Mouse (Mus musculus): Measurements from ENCODE around the gene Ucn2. TPM values are rescaled to one million over a fixed set of nuclear protein-coding genes. Genes with fewer than 3 reads are reported as not detected.

The Ucn2 gene
- polyA plus RNA-seq (2017; shearing (Covaris generic)) = not detected

DNA sequence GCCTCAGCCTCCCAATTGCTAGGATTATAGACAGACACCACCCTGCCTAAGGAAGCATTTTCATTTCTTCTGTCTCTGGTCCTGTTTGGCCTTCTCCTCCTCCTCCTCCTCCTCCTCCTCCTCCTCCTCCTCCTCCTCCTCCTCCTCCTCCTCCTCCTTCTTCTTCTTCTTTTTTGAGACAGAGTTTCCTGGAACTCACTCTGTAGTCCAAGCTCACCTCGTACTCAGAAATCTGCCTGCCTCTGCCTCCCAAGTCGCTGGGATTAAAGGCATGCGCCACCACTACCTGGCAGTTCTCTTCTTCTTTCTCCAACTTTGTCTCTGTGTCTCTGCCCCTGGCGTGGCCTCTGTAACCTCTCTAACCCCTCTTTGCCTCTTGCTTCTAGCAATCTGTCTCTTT is at the start of gene Ucn2:
TSS of gene Ucn2 (plus strand) at position 301 of the 400 bp plus-strand sequence.

DNA sequence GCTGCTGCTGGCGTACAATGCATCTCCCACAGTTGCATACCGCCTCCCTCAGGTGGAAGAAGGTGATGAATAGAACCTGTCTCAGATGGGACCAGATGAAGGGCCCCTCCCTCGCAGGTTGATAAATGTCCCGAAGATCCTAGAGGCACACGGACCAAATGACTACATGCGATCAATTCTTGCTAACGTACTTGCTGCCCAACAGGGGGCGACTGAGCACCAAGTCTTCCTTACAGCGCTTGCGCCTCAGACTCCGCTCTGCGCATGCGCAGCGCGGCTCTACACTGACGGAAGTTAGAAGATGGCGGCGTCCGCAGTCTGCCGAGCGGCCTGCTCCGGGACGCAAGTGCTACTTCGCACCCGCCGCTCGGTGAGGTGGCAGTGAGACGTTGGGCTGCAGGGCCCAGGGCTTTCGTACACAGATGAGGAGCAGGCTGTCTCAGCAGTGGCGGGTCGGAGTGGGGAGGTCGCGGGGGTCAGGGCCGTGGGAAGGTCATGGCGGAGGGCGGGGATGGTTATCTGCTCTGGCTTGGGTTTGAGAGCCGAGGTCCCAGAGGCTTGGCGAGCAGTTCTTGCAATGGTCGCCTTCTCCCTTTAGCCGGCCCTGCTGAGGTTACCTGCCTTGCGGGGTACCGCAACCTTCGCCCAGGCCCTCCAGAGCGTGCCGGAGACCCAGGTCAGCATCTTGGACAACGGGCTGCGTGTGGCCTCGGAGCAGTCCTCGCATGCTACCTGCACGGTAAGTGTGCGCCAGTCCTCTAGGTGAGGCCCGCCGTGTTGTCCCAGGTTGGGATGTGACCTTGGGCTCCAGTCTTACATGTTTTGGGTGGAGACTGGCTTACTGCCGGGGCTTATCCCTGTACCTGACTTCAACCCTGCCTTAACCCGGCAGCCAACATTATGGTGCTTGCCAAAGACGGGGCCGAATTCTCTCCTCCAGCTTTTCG is 49.1 kb upstream of the Ucn2 start, which contains the start of gene Uqcrc1:
TSS of gene Uqcrc1 (plus strand) at position 216 of the 947 bp plus-strand sequence.

DNA sequence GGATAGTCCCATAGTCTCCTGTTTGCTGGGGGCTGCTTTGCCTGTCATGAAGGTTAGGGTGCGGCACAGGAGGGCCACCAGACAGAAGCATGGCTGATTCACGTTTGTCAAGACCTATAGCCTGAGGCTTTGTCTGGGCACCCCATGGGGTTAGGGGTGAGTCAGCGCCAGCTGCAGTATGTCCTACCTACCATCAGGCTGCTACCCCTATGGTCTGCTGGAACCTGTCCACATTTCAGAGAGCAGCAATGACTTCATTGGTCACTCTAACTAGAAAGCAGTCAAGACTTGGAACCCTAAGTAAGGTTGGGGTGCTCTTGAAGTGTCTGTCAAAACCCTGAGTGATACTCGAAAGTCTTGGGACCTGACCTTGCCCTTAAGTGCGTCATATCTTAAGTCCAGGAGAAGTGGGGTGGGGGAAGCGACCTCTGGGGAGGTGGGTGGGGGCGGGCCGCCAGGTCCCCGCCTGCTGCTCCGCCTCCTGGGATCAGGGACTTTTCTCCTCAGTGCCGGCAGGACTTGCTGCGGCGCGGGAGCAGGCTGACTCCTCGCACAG is 32.7 kb upstream of the Ucn2 start, which contains the start of gene Col7a1:
TSS of gene Col7a1 (plus strand) at position 506 of the 556 bp plus-strand sequence.

DNA sequence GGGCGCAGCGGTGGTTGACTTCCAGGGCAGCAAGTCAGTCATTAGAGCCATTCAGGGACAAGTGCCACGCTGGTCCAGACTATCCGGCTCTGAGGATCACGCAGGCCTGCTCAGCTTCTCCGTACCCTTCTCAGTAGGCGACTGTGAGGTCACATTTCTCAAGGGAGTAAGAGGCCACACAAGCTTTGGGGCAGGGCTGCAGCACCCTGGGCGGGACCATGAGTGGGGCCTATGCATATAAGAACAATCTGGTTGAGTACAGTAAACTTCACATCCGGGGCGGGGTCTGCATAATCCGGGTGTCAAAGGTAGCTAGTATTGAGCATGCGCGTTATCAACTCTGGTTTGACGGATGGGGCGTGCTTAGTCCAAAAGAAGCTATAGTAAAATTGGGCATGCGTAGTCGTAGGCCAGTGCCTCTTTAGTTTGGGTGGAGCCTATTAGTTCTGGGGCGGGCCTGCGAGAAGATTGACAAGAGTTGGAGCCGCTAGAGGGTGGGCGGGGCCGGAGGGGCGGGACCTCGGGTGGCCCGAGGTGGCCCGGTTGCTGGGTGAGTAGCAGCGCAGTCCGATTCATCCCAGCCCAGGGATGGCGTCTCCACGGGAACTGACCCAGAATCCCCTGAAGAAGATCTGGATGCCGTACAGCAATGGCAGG is 5.7 kb downstream of the Ucn2 start, which contains the start of gene Pfkfb4:
TSS of gene Pfkfb4 (plus strand) at position 351 of the 657 bp plus-strand sequence.

Other genes starting within 250 kb of the Ucn2 start
- 18.0 TPM for gene Ip6k2, start 202.2 kb upstream of the Ucn2 start, polyA plus RNA-seq (2017; shearing (Covaris generic))
- gene Nckipsd, start 177.6 kb upstream of the Ucn2 start, polyA plus RNA-seq (2017; shearing (Covaris generic)) = 3.8 TPM
- gene Celsr3, start 159.7 kb upstream of the Ucn2 start, polyA plus RNA-seq (2017; shearing (Covaris generic)) = 0.45 TPM
- gene Slc26a6, start 132.7 kb upstream of the Ucn2 start, polyA plus RNA-seq (2017; shearing (Covaris generic)) = 19.0 TPM
- gene Tmem89, start 71.4 kb upstream of the Ucn2 start, polyA plus RNA-seq (2017; shearing (Covaris generic)) = not detected
- gene Uqcrc1, start 49.4 kb upstream of the Ucn2 start, polyA plus RNA-seq (2017; shearing (Covaris generic)) = 384 TPM
- gene Col7a1, start 32.4 kb upstream of the Ucn2 start, polyA plus RNA-seq (2017; shearing (Covaris generic)) = 0.61 TPM
- gene Pfkfb4, start 5.8 kb downstream of the Ucn2 start, polyA plus RNA-seq (2017; shearing (Covaris generic)) = 8.2 TPM
- gene Shisa5, start 52.6 kb downstream of the Ucn2 start, polyA plus RNA-seq (2017; shearing (Covaris generic)) = 5,230 TPM
- 102 TPM for gene Trex1, start 73.7 kb downstream of the Ucn2 start, polyA plus RNA-seq (2017; shearing (Covaris generic))
- 34.2 TPM for gene Atrip, start 88.1 kb downstream of the Ucn2 start, polyA plus RNA-seq (2017; shearing (Covaris generic))
- gene Ccdc51, start 96.5 kb downstream of the Ucn2 start, polyA plus RNA-seq (2017; shearing (Covaris generic)) = 17.6 TPM
- gene Tma7, start 96.6 kb downstream of the Ucn2 start, polyA plus RNA-seq (2017; shearing (Covaris generic)) = 662 TPM
- 2.9 TPM for gene Plxnb1, start 109.4 kb downstream of the Ucn2 start, polyA plus RNA-seq (2017; shearing (Covaris generic))
- not detected for gene Fbxw21, start 176.0 kb downstream of the Ucn2 start, polyA plus RNA-seq (2017; shearing (Covaris generic))
- gene Fbxw13, start 210.0 kb downstream of the Ucn2 start, polyA plus RNA-seq (2017; shearing (Covaris generic)) = not detected
- gene Fbxw20, start 248.7 kb downstream of the Ucn2 start, polyA plus RNA-seq (2017; shearing (Covaris generic)) = not detected